Mouse (Mus musculus) hematopoietic stem cell, adult 5-6 weeks (primary cell): Measurements from ENCODE around the gene Pmp22. TPM values are rescaled to one million over a fixed set of nuclear protein-coding genes. Genes with fewer than 3 reads are reported as not detected.

Experiments used
- ATAC-seq, 2 experiments: fragments of 125-278 bp in 1 of 2; replicated peaks in 1 of 2; 2 replicates each; pipeline ENCODE4 v1.8.0; 2016 to 2017; ENCODE audit warnings: inconsistent platforms in 2 of 2, mild to moderate bottlenecking in 2 of 2, moderate number of reproducible peaks in 2 of 2, low read depth in 1 of 2, moderate TSS enrichment in 1 of 2; ENCODE audit not compliant: low FRiP score in 2 of 2, poor library complexity in 2 of 2, severe bottlenecking in 2 of 2, insufficient read depth in 1 of 2, low TSS enrichment in 1 of 2
- total RNA-seq: library from RNA; stranded (forward); fragments of 172-1452, 232-1000 nt; gene quantifications from 2 replicates; pipeline ENCODE4 v1.2.3, GENCODE M21; 2017

The Pmp22 gene
- total RNA-seq, 1 experiment from 2014 or later, result not detected

DNA sequence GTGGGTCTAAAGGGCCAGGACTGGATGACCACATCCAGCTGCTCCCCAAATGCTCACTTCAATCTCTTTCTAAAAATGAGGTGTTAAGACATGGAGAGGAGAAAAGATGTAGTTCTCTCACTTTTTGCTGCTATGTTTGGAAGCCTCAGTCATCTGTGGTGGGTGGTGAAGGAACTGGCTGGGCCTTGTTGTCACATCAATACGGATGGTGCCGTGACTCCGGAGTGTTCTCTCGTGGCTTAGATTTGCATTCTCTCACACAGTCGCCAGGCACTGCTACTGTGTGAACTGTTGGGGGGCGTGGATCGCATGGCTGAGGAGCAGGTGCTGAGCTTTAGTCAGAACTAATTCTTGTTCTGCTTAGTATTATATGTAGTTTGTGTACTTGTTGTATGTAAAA is 47.6 kb downstream of the Pmp22 start:
- ATAC-seq, result no peak

DNA sequence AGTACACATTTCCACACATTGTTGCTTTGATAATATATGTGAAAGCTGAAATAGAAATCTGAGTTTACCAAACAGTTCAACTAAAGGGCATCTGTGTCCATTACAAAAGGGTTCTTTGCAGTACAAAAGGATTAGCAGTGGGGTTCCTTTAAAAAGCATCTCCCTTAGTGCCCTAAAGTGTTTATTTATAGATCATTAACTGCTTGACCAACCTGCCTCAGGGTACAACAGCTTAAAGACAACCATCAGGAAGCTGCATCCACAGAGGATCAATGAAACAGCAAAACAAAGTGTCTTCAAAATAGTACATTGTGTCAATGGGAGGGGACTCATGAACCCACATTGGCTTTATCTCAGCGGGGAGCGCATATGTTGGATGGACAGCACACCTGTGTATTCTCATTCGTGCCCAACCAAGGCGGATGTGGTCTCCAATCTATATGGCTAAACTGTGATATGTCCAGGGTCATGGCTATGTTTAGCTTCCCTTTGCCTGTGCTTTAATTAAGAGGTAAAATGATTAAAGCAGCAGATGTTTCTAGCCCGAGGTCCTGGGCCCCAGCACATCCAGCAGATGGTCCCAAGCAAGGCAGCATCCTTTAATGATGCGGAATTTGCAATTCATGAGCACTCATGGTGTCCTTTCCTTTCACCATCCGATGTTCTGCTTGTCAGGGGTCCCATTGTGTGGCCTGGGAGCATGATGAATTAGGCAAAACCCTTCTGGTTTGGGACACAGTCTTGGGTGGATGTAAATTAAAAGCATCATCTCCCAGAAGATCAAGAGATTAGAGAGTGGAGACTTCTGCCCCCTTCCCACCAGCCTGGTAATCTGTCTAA is 51.7 kb downstream of the Pmp22 start:
- no peak for ATAC-seq

DNA sequence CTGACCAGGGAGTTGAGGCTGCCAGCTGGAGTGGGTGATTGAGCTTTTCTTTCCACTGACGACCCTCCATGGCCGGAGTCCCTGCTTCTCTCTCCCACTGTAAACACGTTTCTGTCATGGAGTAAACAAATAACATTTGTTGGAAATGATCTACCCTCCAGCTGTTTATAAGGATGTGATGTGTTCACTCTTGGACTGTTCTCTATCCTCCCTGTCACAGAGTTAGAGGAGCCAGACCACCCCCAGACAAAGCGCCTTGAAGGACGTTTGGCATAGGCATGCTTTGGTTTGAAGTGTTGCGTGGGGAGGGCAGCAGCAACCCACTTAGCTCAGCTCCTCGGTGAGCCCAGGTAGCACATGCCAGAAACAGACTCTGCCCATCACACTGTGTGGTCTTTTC is 60.0 kb downstream of the Pmp22 start:
- ATAC-seq, result no peak

DNA sequence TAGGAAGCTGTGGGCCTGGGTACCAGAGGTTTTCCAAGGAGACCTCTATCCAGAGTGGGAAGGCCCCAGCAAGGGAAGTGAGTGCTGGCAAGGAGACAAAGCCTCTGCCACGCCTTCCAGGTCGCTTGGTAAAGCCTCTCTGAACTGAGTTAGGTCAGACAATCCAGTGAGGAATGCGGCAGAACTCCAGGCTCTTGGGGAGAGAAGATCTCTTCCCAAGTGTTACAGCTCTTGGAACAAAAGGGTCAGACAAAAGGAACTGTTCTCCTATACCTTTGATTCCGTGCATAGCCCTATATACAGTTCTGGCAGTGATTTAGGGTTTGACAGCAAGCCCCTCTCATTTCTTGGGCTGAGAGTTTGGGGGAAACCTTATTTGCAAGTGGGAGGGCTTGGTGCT is 69.3 kb downstream of the Pmp22 start:
- no peak for ATAC-seq

DNA sequence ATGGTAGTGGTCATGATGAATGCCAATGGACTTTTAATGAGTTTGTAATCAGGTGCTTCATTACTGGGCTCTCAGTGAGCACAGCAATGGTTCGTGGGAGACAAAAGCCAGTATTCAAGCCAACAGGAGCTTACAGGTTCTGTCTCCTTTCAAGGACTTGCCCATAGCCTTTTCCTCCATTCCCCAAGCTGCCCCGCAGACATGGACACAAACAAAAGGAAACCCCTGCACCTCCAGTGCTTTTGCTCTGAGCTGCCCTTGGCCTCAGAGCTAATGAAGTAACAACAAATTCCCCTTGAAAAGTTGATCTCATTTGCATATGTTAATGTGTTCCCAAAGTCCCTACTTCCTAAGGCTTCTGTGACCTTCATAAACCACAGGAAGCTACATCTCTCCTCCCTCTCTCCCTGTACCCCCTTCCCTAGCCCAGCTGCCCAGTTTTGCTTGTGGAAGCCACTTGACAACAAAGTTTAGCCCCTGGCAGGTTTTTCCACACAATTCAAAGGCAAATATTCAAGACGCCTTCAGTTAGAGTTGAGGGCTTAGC is 73.3 kb downstream of the Pmp22 start:
- no peak for ATAC-seq

Other genes starting within 250 kb of the Pmp22 start
- gene Tvp23b, start 249.5 kb upstream of the Pmp22 start, total RNA-seq, result 43.8 and 46.2 TPM in 2 replicates
- gene Cdrt4, start 177.8 kb upstream of the Pmp22 start, total RNA-seq, result not detected in 2 replicates
- not detected in 2 replicates for gene Tekt3, start 67.3 kb upstream of the Pmp22 start, total RNA-seq